Mouse (Mus musculus) v-Abl transformed pro-B cells (cell line): ENCODE measurements around the gene Map3k9.

Experiments
- in situ Hi-C, 2 experiments: fragments of 400-800 bp; cut with MboI; formaldehyde crosslinking; loops; one replicate each; pipeline ENCODE4 v1.15.1; 2025; ENCODE audit not compliant: unreplicated experiment in 2 of 2

The Map3k9 gene

GRCm38 (mm10) chr12:81792511-81793218 is 11.7 kb upstream of the Map3k9 start:
- in situ Hi-C loops = loop anchor here in 1 of 2 experiments (10.0 kb wide), 1 partner anchor 1712 kb away; no protein-coding TSS in a partner anchor

GRCm38 (mm10) chr12:81789499-81789898 is 8.5 kb upstream of the Map3k9 start:
- in situ Hi-C loops = loop anchor here (5.0 to 10.0 kb wide), 5 partner anchors 167 to 812 kb away; no protein-coding TSS in a partner anchor

- in situ Hi-C loops = loop anchor here (5.0 to 10.0 kb wide), 5 partner anchors 166 to 811 kb away; no protein-coding TSS in a partner anchor
Measured at GRCm38 (mm10) chr12:81788672-81789084, 7.7 kb upstream of the Map3k9 start.

- in situ Hi-C loops = loop anchor here (5.0 to 10.0 kb wide), 5 partner anchors 165 to 810 kb away; no protein-coding TSS in a partner anchor
Measured at GRCm38 (mm10) chr12:81787262-81787661, 6.3 kb upstream of the Map3k9 start.

GRCm38 (mm10) chr12:81783301-81783700 is 2.3 kb upstream of the Map3k9 start:
- in situ Hi-C loops = loop anchor here in 1 of 2 experiments (10.0 kb wide), 1 partner anchor 578 kb away; no protein-coding TSS in a partner anchor

GRCm38 (mm10) chr12:81782606-81783005 is 1.6 kb upstream of the Map3k9 start:
- in situ Hi-C loops = loop anchor here in 1 of 2 experiments (10.0 kb wide), 1 partner anchor 578 kb away; no protein-coding TSS in a partner anchor

GRCm38 (mm10) chr12:81780271-81781093 is 493 bp downstream of the Map3k9 start:
- in situ Hi-C loops = loop anchor here in 1 of 2 experiments (10.0 kb wide), 1 partner anchor 576 kb away; no protein-coding TSS in a partner anchor

GRCm38 (mm10) chr12:81779831-81780230 is 1.1 kb downstream of the Map3k9 start:
- in situ Hi-C loops = loop anchor here in 1 of 2 experiments (10.0 kb wide), 1 partner anchor 575 kb away; no protein-coding TSS in a partner anchor

- in situ Hi-C loops = no loop called here
Measured at GRCm38 (mm10) chr12:81776191-81776590, 4.8 kb downstream of the Map3k9 start.

GRCm38 (mm10) chr12:81775641-81776040 is 5.3 kb downstream of the Map3k9 start:
- in situ Hi-C loops = no loop called here

GRCm38 (mm10) chr12:81774186-81774585 is 6.8 kb downstream of the Map3k9 start:
- in situ Hi-C loops = no loop called here

GRCm38 (mm10) chr12:81769458-81769857 is 11.5 kb downstream of the Map3k9 start:
- in situ Hi-C loops = no loop called here

GRCm38 (mm10) chr12:81765386-81765785 is 15.6 kb downstream of the Map3k9 start:
- in situ Hi-C loops = no loop called here

- in situ Hi-C loops = no loop called here
Measured at GRCm38 (mm10) chr12:81764370-81764769, 16.6 kb downstream of the Map3k9 start.

- in situ Hi-C loops = no loop called here
Measured at GRCm38 (mm10) chr12:81754651-81755050, 26.3 kb downstream of the Map3k9 start.

- in situ Hi-C loops = no loop called here
Measured at GRCm38 (mm10) chr12:81751116-81751515, 29.9 kb downstream of the Map3k9 start.

GRCm38 (mm10) chr12:81748918-81749317 is 32.1 kb downstream of the Map3k9 start:
- in situ Hi-C loops = no loop called here

GRCm38 (mm10) chr12:81748021-81748576 is 32.9 kb downstream of the Map3k9 start:
- in situ Hi-C loops = no loop called here

GRCm38 (mm10) chr12:81746400-81747024 is 34.5 kb downstream of the Map3k9 start:
- in situ Hi-C loops = no loop called here
